Mouse (Mus musculus): ENCODE results near the gene 1810062G17Rik. TPM values are rescaled to one million over a fixed set of nuclear protein-coding genes. Genes with fewer than 3 reads are reported as not detected.

1810062G17Rik gene
- polyA plus RNA-seq, 1 experiment = 0.67 TPM

- Histone ChIP-seq H3K36me3 (ENCODE audit: control insufficient read depth, insufficient read depth, low read length, poor library complexity, severe bottlenecking) (no peaks in the 10 kb centered on the region), H3K9me3 (replicated peaks; ENCODE audit: control insufficient read depth, insufficient read depth, low read length, poor library complexity, severe bottlenecking) (no peaks in the 10 kb centered on the region), H3K27me3 (ENCODE audit: control insufficient read depth, insufficient read depth, low read length, poor library complexity, severe bottlenecking) (no peaks in the 10 kb centered on the region), H3K4me3 (ENCODE audit: low read depth, low read length) (no peak overlapping the region), H3K9ac (ENCODE audit: low read depth, poor library complexity, severe bottlenecking) (no peak overlapping the region), H3K4me1 (ENCODE audit: control insufficient read depth, insufficient read depth, low read length) (no peaks in the 10 kb centered on the region), H3K27ac (ENCODE audit: insufficient read depth, low read length) (no peak overlapping the region)
- TF ChIP-seq EP300 (IDR thresholded peaks at IDR 0.05; ENCODE audit: insufficient read depth, low read depth, low read length) = no peak
These were observed 25.2 kb downstream of the 1810062G17Rik start for GRCm38 (mm10) chr3:36500976-36501375.

DNA sequence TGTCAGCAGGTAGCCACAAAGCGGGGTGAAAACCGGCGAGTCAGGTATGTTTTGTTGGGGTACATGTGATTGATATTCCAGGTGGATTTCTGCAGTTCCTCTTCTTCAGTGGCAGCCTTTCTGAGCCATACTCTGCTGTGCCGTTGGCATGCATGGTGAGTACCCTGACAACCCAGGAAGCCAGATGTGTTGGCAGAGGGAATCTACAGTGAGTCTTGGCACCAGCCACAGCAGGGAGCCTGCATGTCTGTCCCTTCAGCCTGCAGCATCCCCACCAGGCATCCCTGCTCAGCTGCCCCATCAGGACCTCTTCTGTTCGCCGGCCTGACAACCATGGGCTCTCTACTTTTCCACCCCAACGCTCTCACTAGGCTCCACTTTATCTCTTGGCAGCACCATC lies 25.8 kb downstream of the 1810062G17Rik start:
- Histone ChIP-seq H3K27ac (ENCODE audit: insufficient read depth, low read length) (no peak overlapping the region), H3K27me3 (ENCODE audit: control insufficient read depth, insufficient read depth, low read length, poor library complexity, severe bottlenecking) (no peaks in the 10 kb centered on the region), H3K9me3 (replicated peaks; ENCODE audit: control insufficient read depth, insufficient read depth, low read length, poor library complexity, severe bottlenecking) (no peaks in the 10 kb centered on the region), H3K4me3 (ENCODE audit: low read depth, low read length) (no peak overlapping the region), H3K36me3 (ENCODE audit: control insufficient read depth, insufficient read depth, low read length, poor library complexity, severe bottlenecking) (no peaks in the 10 kb centered on the region), H3K9ac (ENCODE audit: low read depth, poor library complexity, severe bottlenecking) (no peak overlapping the region), H3K4me1 (ENCODE audit: control insufficient read depth, insufficient read depth, low read length) (no peaks in the 10 kb centered on the region)
- TF ChIP-seq EP300 (IDR thresholded peaks at IDR 0.05; ENCODE audit: insufficient read depth, low read depth, low read length) (no peak), POLR2A (IDR thresholded peaks at IDR 0.05; ENCODE audit: insufficient read depth, low read length) (no peak), CTCF (IDR thresholded peaks at IDR 0.05; ENCODE audit: low read depth, low read length) (no peak)

DNA sequence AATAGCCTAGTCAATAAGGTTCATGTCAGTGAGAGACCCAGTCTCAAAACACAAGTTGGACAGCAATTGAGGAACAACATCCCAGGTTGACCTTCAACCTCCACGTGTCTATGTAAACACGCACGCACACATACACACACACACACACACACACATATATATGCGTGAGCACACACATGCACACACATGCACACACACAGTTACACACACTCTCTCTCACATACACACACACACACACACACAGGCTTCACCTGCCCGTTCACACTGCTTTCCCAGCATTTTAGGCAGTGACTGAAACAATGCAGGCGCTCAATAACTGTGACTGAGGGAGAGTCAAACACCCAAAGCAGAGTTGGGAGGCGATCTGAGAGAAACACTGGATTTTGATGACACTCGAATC lies 29.6 kb downstream of the 1810062G17Rik start:
- no peak overlapping the region for H3K4me3 ChIP-seq (ENCODE audit: low read depth, low read length)
- H3K9ac ChIP-seq (ENCODE audit: low read depth, poor library complexity, severe bottlenecking) = no peak overlapping the region
- no peak overlapping the region for H3K27ac ChIP-seq (ENCODE audit: insufficient read depth, low read length)
- no peaks in the 10 kb centered on the region for H3K36me3 ChIP-seq (ENCODE audit: control insufficient read depth, insufficient read depth, low read length, poor library complexity, severe bottlenecking)
- no peaks in the 10 kb centered on the region for H3K9me3 ChIP-seq (replicated peaks; ENCODE audit: control insufficient read depth, insufficient read depth, low read length, poor library complexity, severe bottlenecking)
- no peak for TF ChIP-seq POLR2A (IDR thresholded peaks at IDR 0.05; ENCODE audit: insufficient read depth, low read length)
- TF ChIP-seq CTCF (IDR thresholded peaks at IDR 0.05; ENCODE audit: low read depth, low read length) = no peak
- no peak for TF ChIP-seq EP300 (IDR thresholded peaks at IDR 0.05; ENCODE audit: insufficient read depth, low read depth, low read length)
- H3K27me3 ChIP-seq (ENCODE audit: control insufficient read depth, insufficient read depth, low read length, poor library complexity, severe bottlenecking) = no peaks in the 10 kb centered on the region
- H3K4me1 ChIP-seq (ENCODE audit: control insufficient read depth, insufficient read depth, low read length) = peaks cover 2% of the 10 kb centered on the region

DNA sequence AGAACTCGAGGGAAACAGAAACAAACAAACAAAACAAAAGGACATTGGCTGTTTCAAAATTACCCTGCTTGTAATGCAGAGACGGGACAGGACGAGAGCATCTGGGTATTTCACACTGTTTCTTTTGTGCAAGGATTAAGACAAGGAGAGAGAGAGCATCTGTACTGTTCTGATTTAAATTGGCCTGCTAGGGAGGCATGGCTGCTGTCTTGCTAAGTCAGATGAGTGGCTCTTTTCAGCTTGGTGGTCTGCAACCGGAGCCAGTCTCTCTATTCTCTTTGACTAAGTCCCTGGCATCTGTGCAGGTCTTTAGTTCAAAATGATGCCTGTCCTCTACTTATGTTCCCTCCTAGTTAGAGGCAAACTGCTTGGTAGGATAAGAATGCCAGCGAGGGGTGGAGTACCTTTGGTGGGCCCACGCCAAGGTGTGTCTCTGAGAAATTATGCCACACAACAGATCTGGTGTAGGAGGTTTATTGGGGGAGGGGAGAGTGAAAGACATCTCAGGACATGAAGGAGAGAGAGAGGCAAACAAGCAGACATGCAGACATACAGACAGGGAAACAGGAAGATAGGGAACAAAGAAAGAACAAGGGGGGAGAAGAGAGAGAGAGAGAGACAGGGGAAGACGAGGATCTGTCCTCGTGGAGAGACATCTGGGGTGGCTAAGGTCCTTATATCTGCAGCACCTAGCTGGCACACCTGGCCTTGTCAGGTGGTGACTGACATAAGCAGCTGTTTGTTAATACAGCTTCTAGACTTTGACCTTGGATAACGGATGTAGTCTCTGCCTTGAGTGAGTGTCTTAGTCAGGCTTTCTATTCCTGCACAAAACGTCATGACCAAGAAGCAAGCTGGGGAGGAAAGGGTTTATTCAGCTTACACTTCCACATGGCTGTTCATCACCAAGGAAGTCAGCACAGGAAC lies 30.3 kb downstream of the 1810062G17Rik start:
- no peak overlapping the region for H3K4me3 ChIP-seq (ENCODE audit: low read depth, low read length)
- H3K27me3 ChIP-seq (ENCODE audit: control insufficient read depth, insufficient read depth, low read length, poor library complexity, severe bottlenecking) = no peaks in the 10 kb centered on the region
- no peak overlapping the region for H3K27ac ChIP-seq (ENCODE audit: insufficient read depth, low read length)
- H3K9ac ChIP-seq (ENCODE audit: low read depth, poor library complexity, severe bottlenecking) = no peak overlapping the region
- TF ChIP-seq POLR2A (IDR thresholded peaks at IDR 0.05; ENCODE audit: insufficient read depth, low read length) (no peak), EP300 (IDR thresholded peaks at IDR 0.05; ENCODE audit: insufficient read depth, low read depth, low read length) (peak; percentile 55; the same call in 1 of the 2 replicates)
- peaks cover 2% of the 10 kb centered on the region for H3K4me1 ChIP-seq (ENCODE audit: control insufficient read depth, insufficient read depth, low read length)
- H3K9me3 ChIP-seq (replicated peaks; ENCODE audit: control insufficient read depth, insufficient read depth, low read length, poor library complexity, severe bottlenecking) = no peaks in the 10 kb centered on the region
- H3K36me3 ChIP-seq (ENCODE audit: control insufficient read depth, insufficient read depth, low read length, poor library complexity, severe bottlenecking) = no peaks in the 10 kb centered on the region

GRCm38 (mm10) chr3:36511491-36511890 lies 35.8 kb downstream of the 1810062G17Rik start:
- H3K36me3 ChIP-seq (ENCODE audit: control insufficient read depth, insufficient read depth, low read length, poor library complexity, severe bottlenecking) = no peaks in the 10 kb centered on the region
- H3K9ac ChIP-seq (ENCODE audit: low read depth, poor library complexity, severe bottlenecking) = no peak overlapping the region
- H3K4me3 ChIP-seq (ENCODE audit: low read depth, low read length) = no peak overlapping the region
- TF ChIP-seq EP300 (IDR thresholded peaks at IDR 0.05; ENCODE audit: insufficient read depth, low read depth, low read length) (no peak), POLR2A (IDR thresholded peaks at IDR 0.05; ENCODE audit: insufficient read depth, low read length) (no peak)
- no peak overlapping the region for H3K27ac ChIP-seq (ENCODE audit: insufficient read depth, low read length)
- H3K9me3 ChIP-seq (replicated peaks; ENCODE audit: control insufficient read depth, insufficient read depth, low read length, poor library complexity, severe bottlenecking) = no peaks in the 10 kb centered on the region
- no peaks in the 10 kb centered on the region for H3K27me3 ChIP-seq (ENCODE audit: control insufficient read depth, insufficient read depth, low read length, poor library complexity, severe bottlenecking)
- H3K4me1 ChIP-seq (ENCODE audit: control insufficient read depth, insufficient read depth, low read length) = peaks cover 2% of the 10 kb centered on the region

DNA sequence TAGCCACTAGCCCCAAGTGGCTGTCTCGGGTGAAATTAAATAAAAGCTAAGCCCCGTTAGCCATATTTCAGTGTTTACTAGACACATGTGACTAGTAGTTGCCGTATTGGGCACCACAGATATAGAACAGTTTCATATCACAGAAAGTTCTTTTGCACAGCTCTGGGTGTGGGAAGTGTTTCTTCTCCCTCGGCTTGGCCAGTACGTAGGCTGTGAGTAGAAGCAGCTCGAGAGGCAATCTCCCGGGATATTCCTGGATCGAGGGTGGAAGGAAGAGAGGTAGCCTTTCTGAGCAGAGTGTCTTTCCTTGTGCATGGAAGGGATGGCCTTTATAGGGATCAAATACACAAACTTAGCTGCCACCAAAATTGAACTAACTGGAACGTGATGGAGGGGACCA lies 40.5 kb downstream of the 1810062G17Rik start:
- no peaks in the 10 kb centered on the region for H3K4me1 ChIP-seq (ENCODE audit: control insufficient read depth, insufficient read depth, low read length)
- no peaks in the 10 kb centered on the region; the same call in 1 of the 2 replicates for H3K27me3 ChIP-seq (ENCODE audit: control insufficient read depth, insufficient read depth, low read length, poor library complexity, severe bottlenecking)
- TF ChIP-seq EP300 (IDR thresholded peaks at IDR 0.05; ENCODE audit: insufficient read depth, low read depth, low read length) = no peak
- TF ChIP-seq CTCF (IDR thresholded peaks at IDR 0.05; ENCODE audit: low read depth, low read length) = no peak
- no peak for TF ChIP-seq POLR2A (IDR thresholded peaks at IDR 0.05; ENCODE audit: insufficient read depth, low read length)
- H3K4me3 ChIP-seq (ENCODE audit: low read depth, low read length) = no peak overlapping the region
- no peaks in the 10 kb centered on the region for H3K9me3 ChIP-seq (replicated peaks; ENCODE audit: control insufficient read depth, insufficient read depth, low read length, poor library complexity, severe bottlenecking)
- no peak overlapping the region for H3K9ac ChIP-seq (ENCODE audit: low read depth, poor library complexity, severe bottlenecking)
- H3K36me3 ChIP-seq (ENCODE audit: control insufficient read depth, insufficient read depth, low read length, poor library complexity, severe bottlenecking) = no peaks in the 10 kb centered on the region
- no peak overlapping the region for H3K27ac ChIP-seq (ENCODE audit: insufficient read depth, low read length)

Data from ES-Bruce4 (cell line).